Mouse (Mus musculus) adrenal gland, adult 18-20 months (tissue): ENCODE measurements around the gene Angel1. TPM values are rescaled to one million over a fixed set of nuclear protein-coding genes. Genes with fewer than 3 reads are reported as not detected.

ENCODE experiments used
- DNase-seq, 2 experiments: peaks; one replicate each; pipeline ENCODE4 v3.0.0; 2021 to 2022; ENCODE audit warnings: low spot score in 2 of 2
- long read RNA-seq, 2 experiments: library from polyadenylated mRNA; stranded (forward); transcript quantifications; one replicate each; pipeline ENCODE4 v2.0.0; 2021
- total RNA-seq, 2 experiments: library from RNA; stranded (reverse); gene quantifications; 1 replicate in 1 of 2; 2 replicates in 1 of 2; pipeline ENCODE4 v1.2.3; 2021

The Angel1 gene
- total RNA-seq, result 1 to 10 TPM; 2.3 to 2.4 TPM
- long read RNA-seq, experiment 1, partial matches to known transcripts, result 0 of 1 reads
- long read RNA-seq, experiment 1, other reads (novel, unspliced or antisense), result 1 of 1 reads
- long read RNA-seq, experiment 2, partial matches to known transcripts, result 0 of 2 reads
- long read RNA-seq, experiment 2, other reads (novel, unspliced or antisense), result 1 of 2 reads

DNA sequence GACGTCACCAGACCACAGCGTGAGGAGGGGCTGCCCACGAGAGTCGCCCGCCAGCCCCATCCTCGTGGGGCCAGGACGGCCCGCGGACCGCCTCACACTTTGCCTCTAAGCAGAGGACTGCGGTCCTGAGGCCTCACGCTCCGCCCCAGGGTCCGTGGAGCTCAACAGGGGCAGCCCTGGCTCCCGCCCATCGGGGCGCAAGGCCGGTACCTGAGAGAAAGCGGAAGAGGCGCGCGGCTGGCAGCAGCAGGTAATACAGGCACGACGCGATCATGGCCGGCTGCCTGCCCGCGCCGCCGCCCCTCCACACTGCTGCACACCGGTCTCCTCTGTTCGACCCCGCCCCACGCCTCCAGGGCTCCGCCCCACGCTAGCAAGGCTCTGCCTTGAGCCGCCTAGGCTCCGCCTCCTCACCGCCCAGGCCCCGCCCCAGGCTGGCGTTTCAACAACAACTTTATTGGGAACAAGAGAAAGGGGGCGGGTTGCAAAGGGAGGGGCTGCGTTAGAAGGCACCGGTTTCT, at the start of gene Angel1:
Angel1 (minus strand) TSS at position 341 of the 521 bp plus-strand sequence.
- peak; percentile 97 for DNase-seq

- DNase-seq, result no peak
These were observed 49.5 kb upstream of the Angel1 start for GRCm38 (mm10) chr12:86775561-86776280.

- no peak for DNase-seq
These were observed 46.3 kb upstream of the Angel1 start for GRCm38 (mm10) chr12:86772551-86772950.

DNA sequence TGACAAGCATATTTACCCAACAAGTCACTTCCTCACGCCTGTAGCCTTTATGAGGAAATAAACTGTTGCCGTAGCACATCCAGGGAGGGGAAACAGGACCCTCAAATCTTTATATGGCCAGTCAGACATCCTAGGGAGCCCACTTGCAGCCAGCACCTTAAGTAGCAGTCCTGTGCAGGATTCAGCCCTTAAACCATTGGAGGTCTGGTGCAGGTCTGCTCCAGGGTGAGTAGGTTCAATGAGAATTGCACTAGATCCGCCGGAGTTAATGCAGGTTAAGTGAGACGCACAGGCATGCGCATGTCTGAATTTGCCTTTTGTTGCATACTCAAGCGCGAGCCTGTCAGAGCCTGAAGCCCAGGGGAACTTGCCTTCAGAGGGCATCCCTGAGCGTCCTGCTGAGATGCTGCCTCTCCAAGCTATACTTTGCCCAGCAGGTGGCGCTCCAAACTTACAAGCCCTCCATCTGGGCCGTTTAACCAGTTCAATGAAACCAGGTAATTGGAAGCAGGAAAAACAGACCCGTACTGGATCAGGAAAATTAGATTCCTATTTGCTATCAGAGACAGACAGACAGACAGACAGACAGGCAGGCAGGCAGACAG, 45.7 kb upstream of the Angel1 start:
- peak; percentile 92 to 93 for DNase-seq

GRCm38 (mm10) chr12:86770927-86771326, 44.7 kb upstream of the Angel1 start:
- no peak for DNase-seq

DNA sequence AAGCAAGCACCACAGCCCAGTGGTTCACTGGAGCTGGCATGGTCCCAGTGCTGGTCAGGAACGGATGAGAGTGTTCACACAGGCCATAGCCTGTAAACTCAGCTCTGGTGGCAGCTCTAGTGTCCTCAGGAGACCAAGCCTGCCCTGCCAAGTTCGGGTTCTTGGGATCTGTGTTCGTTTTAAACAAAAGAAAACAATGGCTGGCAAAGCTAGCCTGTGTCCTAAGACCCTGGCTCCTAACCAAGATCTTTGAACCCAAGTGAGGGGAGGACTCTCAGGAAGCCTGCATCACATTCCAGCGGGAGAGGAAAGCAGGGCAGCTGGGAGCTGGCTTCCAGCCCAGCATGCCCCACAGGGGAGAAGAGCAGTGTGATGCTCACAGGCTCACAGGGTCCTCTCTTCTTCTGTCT, 44.0 kb upstream of the Angel1 start:
- peak in 1 of 2 experiments; percentile 48 for DNase-seq

DNA sequence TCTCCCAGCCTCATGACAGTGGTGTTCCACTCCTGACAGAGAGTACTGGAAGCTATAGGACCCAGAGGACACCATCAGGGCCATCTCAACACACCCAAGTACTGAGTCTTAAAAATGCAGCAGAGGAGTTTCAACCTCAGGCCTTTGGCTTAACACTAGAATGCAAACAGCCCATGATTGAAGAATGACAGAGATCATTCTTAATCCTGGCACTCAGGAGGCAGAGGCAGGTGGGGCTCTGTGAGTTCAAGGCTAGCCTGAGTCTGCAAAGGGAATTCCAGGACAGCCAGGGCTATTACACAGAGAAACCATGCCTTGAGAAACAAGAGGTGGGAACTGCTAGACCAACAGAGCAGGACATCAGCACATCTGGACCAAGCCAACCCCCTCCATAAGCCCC, 43.6 kb upstream of the Angel1 start:
- DNase-seq, result no peak

DNA sequence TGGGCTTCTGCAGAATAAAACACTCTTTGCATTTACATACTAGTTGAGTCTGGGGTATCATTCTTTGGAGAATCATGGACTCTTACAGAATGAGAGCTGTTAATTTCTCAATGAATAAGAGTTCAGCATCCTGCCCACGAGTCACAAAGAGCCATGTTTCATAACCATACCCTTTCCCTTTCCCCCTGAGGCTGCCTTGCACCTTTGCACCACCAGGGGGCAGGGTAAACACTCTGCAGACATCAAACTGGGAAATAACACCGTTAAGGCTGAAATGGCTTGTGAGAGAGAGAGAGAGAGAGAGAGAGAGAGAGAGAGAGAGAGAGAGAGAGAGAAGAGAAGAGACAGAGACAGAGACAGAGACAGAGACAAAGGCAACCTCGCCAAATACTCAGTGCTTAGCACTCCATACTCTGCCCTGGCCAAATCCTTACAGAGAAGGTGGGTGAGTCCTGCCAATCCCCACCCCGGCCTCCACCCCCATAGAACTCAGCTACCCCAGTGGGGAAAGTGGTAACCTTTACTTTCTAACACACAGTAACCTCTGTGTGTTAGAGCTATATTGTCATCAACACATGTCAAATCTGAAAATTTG, 42.8 kb upstream of the Angel1 start:
- DNase-seq, result peak; percentile 84 to 85

DNA sequence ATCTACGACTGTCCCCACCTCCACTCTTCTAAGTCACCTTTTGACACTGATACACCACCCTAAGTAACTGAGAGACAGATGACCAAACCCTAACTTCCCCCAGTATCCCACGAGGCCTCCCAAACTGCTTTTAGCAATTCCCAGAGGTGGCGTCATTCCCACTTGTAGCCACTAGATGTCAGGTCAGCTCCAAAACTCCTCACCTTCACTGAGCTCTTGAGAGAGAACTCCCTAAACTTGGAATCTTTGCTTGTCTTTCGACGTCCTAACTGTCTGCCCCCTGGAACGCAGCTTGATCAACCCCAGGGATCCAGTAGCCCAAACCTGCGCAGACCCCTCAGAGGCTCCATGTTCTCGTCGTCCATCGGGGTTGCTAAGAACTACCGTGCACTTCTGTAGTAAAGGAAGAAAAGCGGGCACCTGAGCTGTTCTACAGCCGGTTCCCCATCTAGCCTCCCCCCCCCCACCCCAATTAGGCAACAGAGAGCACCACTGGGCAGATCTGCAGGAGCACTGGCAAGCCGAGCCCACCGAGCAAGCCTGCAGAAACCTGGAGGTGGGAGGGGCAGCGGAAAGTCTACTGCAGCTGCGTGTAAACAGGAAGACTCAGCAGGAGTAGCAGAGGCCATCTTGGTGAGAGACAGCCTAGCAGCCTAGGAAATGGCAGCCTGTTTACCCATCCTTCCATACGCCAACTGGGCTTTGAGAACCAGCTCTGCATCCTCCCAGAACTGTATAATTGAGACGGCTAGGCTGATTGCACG, 41.8 kb upstream of the Angel1 start:
- peak; percentile 45 to 48 for DNase-seq

DNA sequence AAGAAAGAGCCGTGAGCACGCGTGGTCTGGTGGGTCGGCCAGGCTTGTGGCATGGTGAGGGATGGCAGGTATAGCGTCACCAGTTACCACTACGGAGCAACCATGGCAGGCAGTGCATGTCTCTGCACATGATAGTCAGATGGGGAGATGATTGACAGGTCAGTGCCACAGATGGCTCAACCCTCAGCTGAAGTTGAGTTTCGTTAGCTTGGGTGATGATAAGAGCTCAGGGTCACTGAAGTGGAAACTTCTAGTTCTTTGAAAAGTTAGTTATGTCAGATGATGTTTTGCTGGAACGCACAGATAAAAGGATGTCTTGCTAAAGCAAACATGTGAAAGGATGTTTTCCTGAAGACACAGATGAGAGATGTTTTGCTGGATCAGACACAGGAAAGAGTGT, 40.2 kb upstream of the Angel1 start:
- DNase-seq, result no peak

DNA sequence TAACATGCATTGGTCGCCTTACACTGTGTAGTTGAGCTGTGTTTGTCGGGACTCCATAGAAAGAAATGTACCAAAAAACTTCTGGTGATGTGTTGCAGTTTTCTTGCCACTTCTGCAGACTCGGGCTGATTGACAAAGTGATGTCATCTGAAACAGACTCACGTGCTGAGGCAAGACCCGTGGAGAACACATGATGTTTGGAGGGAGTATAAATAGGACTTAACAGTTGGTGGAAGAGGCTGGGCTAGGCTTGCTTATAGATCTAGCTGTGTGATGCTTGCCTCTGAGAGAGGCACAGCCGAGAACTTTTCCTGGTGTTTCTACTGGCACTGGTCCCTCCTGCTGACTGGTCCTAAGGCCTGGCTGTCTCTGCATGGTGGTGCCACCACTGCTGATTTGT, 37.8 kb upstream of the Angel1 start:
- DNase-seq, result no peak

- DNase-seq, result no peak
These were observed 34.8 kb upstream of the Angel1 start for GRCm38 (mm10) chr12:86761036-86761435.

DNA sequence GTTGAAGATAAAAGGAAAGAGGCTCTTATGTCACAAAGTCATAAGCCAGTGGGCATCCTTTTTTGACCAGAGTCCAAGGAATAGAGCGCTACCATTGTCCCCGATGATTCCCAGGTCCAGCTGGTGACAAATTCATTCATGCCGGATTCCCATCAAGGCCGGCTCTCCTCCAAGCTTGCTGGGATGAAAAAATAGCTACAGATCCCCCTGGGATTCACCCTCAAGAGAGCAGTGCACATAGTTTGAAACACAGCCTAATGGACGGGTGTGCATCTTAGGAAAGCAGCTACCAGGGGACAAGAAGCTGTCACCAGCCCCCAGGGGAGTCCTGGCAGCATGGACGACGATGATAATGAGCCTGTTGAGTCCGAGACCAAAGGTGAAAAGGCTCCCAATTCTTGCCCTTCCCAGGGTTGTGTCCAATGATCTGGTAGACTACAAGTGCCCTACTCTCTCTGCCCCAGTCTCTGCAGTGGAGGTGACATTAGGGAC, 8.1 kb upstream of the Angel1 start, which contains the start of gene Lrrc74a:
Lrrc74a (plus strand) TSS at position 51 of the 492 bp plus-strand sequence.
- DNase-seq, result no peak

DNA sequence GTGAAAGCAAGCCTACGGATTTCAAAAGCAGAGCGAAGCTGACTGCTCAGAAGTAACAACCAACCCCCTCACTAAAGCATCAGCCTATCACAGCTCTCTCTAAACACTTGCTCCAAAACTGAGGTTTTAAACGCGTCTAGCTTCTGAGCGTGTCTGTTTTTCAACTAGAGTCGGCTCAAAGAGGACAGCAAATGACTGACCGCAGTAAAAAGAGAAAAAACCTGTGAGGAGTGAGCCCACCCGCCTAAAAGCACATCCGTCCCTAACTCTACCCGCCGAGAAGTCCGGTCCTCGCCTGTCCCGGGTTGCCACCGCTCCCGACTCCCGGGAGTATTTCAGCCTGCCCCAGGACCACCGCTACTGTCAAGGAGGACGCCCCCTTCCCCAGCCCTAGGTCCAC, 554 bp downstream of the Angel1 start:
- no peak for DNase-seq

DNA sequence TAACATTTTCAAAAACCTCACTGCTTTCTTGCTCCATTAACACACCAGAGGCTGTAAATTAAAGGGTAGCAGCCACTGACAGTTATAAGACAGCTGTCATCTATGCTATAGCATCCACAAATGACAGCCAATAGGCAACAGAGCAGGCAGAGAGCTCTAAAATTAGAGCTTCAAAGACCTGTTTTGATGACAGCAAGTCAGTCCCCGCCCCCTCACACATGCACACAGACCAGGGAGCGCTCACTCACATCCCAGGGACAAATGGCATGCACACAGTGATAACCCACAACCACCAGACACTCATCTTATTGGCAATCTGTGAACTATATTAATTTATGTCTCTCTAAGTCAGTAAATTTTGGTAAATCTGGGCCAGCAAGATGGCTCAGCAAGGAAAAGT, 2.0 kb downstream of the Angel1 start:
- DNase-seq, result no peak

GRCm38 (mm10) chr12:86721453-86721852, 4.8 kb downstream of the Angel1 start:
- DNase-seq, result no peak

- DNase-seq, result no peak
These were observed 6.2 kb downstream of the Angel1 start for GRCm38 (mm10) chr12:86719961-86720639.

- DNase-seq, result no peak
These were observed 9.3 kb downstream of the Angel1 start for GRCm38 (mm10) chr12:86716962-86717361.

DNA sequence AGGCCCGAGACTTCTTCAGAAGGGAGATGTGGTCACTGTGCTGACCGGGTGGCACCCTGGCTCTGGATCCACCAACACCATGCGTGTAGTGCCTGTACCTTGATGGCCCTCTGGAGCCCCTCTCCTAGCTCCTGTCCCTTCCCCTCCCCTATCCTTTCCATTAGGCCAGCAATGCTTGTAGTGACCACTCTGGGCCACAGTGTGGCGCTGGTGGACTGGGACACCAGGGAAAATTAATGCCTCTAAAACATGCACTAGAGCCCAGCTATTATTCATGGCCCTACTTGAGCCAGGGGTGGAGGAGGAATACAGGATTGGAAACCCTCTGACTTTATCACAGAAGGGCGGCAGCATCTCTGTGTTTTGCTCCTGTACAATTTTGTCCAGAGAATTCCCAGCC, 10.9 kb downstream of the Angel1 start:
- DNase-seq, result peak; percentile 68 to 72

DNA sequence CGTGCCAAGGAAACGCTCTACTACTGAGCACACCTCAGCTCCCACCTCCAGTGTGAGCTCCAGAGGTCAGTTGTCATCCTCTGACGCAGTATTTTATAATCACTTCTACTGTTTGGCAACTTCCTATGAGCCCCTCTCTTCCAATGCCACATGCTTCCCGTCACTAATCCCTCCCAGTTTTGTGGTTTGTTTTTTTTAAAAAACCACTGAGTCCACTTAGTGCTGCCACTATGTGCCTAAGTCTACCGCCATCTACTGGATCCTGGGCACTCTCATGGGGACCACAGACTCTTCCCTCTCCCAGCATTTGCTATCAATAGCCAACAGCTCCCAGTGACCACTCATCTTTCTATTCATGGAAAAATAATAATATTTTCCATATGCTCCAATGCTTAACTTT, 12.2 kb downstream of the Angel1 start:
- DNase-seq, result no peak
